Mouse (Mus musculus) erythroblast, adult 5-6 weeks (primary cell): ENCODE measurements around the gene Plcxd2. TPM values are rescaled to one million over a fixed set of nuclear protein-coding genes. Genes with fewer than 3 reads are reported as not detected.

Source experiments
- ATAC-seq: replicated peaks from 2 replicates; pipeline ENCODE4 v1.8.0; 2016; ENCODE audit warnings: moderate number of reproducible peaks, mild to moderate bottlenecking, moderate TSS enrichment, inconsistent platforms; ENCODE audit not compliant: poor library complexity, low FRiP score, severe bottlenecking
- total RNA-seq, 2 experiments: library from RNA; stranded (forward) in 1 of 2; stranded (reverse) in 1 of 2; fragments of 150-400 nt in 1 of 2; fragments of 200-764, 138-1000 nt in 1 of 2; gene quantifications; 2 replicates each; pipeline versions ENCODE4 v1.2.3 to v1.2.4; 2015 to 2017; ENCODE audit warnings: low replicate concordance in 2 of 2

Gene Plcxd2
- total RNA-seq (2015; ENCODE audit: low replicate concordance) (0.77 and 0.84 TPM in 2 replicates), total RNA-seq (2017; ENCODE audit: low replicate concordance) (0.26 and 0.42 TPM in 2 replicates)

DNA sequence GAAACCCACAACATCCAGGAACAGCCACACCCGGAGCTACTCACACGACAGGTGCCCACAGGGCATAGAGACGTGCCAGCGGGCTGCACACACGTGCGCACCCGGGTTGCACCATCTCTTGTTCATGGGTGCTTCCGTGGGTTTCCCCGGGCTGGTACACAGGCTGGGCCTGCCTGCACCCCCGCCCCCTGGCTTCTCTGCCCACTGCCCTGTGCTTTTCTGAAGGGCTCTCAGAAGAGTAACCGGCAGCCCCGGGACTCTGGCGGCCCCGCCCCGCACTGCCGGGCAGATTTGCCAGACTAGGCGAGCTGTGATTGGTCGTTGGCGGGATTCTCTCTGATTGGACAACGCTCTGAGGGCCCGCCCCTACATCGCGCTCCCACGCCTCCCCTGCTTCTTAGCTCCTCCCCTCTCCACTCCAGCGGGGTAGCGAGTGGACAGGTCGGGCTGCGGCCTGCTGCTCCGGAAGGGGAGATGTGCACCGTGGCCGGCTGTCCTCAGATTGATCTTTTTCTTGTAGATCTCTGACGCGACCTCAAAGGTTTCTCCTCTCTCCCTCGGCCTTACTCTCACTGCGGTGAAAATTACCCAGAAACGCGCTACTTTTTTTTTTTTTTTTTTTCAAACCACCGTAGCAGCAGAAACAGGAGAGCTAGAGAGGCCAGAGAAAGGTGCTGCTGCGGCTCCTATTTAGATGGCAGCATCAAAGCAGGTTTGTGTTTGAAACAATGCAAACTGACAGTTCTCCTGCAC lies at the start of gene Plcxd2:
Gene Plcxd2, minus strand, starts transcription at position 66 of the 753 bp plus-strand sequence.
- ATAC-seq = peak; percentile 92

DNA sequence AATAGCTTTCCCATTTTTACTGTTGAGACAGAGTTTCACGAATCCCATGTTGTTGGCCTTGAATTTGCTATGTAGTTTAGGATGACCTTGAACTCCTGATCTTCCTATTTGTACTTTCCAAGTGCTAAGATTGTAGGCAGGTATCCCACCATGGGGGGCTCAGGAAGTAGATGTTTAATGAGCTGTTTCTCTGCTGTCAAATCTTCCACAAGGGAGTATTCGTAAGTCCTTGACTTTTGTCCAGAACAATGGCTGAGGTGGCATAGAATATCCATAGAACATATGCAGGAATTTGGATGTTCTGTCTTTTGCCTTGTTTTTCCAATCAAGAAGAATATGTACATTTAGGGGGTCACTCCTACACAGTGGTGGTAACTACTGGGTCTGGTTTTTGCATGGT lies 36.9 kb upstream of the Plcxd2 start:
- ATAC-seq = no peak

GRCm38 (mm10) chr16:46036261-46036660 lies 26.2 kb upstream of the Plcxd2 start:
- no peak for ATAC-seq

DNA sequence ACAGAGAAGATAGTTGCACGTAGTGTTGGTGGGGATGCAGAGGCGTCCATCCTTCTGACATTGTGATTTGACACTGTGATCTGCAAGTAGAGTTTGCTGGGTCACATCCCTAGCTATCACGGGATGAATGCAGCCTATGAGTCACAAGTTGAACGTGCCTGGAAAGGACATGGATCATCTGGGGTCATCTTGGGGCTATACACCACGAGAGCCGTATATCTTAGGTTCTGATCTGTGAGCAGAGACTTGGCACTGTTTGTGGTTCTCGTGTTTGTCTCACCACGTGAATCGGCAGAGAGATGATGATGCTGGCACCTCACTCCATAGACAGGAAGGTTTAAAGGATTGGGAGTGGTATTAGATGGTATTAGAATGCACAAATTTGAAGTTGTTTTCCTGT lies 23.9 kb upstream of the Plcxd2 start:
- no peak for ATAC-seq

DNA sequence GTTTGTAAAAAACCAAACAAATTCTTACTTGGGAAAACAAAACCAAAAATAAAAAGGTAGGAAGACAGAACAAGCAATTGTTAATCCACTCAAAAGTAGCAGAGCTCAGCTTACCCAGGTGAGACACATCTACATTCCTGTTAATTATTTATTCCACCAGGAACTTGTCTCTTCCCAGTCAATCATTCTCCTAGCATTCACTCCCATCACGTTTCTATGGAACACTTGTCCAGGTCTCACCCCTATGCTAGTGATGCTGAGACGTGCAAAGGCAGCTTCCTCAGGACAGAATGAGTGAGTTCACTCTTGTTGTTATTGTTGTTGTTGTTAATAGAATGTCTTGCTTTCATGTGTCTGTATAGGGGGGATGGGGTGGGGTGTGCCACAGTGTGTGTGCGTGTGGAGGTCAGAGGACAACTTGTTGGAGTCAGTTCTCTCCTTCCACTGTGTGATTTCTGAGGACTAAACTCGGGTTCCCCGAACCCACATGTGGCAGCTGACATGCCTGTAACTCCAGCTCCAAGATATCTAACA lies 13.0 kb upstream of the Plcxd2 start:
- no peak for ATAC-seq

- ATAC-seq = no peak
Measured at GRCm38 (mm10) chr16:46022189-46022928, 12.3 kb upstream of the Plcxd2 start.

- no peak for ATAC-seq
Measured at GRCm38 (mm10) chr16:46021302-46021701, 11.3 kb upstream of the Plcxd2 start.

GRCm38 (mm10) chr16:46020396-46020795 lies 10.4 kb upstream of the Plcxd2 start:
- ATAC-seq = no peak

DNA sequence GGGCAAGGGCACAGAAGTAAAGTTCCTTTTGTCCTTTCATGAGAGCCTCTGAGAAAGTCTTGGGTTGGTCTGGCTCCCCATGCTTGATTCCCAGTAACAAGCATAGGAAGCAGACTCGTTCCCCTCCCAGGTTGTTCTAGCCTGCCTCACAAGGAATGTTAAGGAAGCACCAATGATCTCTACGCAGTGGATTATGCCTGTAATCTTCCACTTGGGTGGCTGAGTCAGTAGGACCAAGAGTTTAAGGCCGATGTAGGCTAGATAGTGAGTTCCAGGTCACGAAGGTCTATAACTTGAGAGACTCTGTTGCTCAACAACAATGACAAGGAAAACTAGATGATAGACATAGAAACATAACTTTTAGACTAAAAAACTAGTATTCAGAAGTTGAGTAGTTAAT lies 9.8 kb upstream of the Plcxd2 start:
- no peak for ATAC-seq

GRCm38 (mm10) chr16:46019359-46019758 lies 9.3 kb upstream of the Plcxd2 start:
- no peak for ATAC-seq

- no peak for ATAC-seq
Measured at GRCm38 (mm10) chr16:46011696-46012095, 1.7 kb upstream of the Plcxd2 start.

DNA sequence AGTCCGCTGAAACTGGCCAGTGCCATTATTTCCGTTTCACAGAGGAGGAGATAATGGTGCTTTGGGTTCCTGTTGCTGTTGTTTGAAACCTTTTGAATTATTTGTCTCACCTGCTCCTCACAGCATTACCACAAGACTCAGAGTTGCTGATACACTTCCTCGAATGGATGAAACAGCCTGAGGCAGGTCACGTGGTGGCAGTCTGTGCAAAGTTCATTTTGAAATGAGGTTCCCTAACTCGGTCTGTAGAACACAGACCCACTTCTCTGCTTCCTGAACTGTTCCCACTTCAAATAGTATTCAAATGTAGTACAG lies 845 bp upstream of the Plcxd2 start:
- ATAC-seq = no peak

GRCm38 (mm10) chr16:46009717-46010116 lies 301 bp downstream of the Plcxd2 start:
- no peak for ATAC-seq

DNA sequence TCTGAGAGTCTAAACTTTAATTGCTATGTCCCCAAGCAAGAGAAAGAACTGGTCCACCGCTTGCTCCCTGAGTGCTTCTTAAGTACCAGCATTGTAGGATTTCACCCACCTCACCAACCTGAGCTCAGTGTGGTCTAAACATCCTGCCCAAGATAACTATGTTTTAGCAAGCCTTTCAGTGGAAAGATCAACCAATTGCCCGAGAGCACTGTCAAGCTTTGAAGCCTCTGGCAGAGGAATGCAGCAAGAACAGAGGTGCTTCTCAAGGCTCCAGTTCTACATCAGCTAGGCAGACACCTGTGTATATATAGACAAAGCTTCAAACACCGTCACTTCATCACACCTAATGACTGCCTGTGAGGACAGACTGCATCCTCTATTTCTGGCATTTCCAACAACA lies 1.3 kb downstream of the Plcxd2 start:
- no peak for ATAC-seq

DNA sequence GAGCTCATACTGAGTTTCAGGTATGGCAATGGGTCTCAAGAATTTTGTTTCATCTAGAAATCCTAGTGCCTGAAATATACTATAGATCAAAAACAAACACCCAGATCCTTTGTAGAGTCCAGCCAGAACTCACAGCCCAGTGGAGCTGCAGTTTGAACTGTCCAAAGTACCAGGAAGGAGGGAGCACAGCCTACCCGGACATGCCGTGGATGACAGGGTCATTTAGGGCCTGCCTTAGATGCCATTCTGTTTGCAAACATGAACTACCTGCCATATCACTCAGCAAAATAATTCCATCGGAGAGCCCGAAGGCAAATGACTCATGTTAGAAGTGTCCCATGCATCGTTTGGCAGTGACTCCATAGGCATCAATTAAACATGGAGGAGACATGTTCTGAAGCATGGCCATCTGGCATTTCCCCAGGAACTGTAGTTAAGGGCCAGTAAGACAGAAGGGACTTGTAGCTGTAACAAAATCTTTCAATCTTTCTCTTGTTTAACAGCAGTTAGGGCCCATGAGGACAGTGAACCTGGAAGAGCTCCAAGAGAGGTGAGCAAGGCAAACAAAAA lies 1.9 kb downstream of the Plcxd2 start:
- no peak for ATAC-seq

DNA sequence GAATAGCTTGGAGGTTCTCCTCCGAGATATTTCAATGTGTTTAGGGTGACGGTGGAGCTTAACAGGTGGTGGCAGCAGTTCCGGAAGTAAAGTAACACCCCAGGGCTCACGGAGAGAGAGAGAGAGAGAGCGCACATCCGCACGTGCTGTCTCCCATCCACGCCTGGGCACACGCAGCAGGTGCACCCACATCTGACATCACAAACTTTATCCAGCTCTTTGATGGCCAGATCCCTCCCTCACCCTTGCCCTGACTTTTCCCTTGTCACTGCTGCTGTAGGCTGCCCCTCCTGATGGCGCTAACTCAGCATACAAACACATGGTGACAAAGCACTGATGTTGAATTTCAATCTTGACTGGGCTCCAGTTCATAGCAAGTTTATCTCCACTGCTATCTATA lies 3.8 kb downstream of the Plcxd2 start:
- no peak for ATAC-seq

GRCm38 (mm10) chr16:46001550-46002166 lies 8.4 kb downstream of the Plcxd2 start:
- ATAC-seq = no peak

DNA sequence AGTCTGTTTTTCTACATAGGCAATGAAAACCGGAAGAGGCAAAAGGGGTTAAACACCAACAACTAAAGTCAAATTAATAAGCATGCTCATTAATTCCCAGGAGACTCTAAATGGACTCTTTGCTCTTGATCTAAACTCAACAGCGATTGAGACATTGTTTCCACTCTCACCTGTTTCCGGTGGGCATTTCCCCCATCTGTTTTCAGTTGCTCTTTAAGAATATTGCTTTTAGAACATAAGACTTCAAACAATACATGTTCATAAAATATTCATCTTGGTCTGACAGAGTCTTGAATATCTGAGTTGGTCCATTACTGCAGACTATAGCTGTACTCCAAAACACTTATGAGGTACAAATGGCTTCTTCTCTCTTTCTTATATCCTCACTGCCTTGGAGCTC lies 9.0 kb downstream of the Plcxd2 start:
- no peak for ATAC-seq

- ATAC-seq = no peak
Measured at GRCm38 (mm10) chr16:45999374-46000191, 10.4 kb downstream of the Plcxd2 start.

GRCm38 (mm10) chr16:45998231-45998630 lies 11.8 kb downstream of the Plcxd2 start:
- no peak for ATAC-seq
